Mouse (Mus musculus) midbrain, embryonic 14.5 days (tissue): ENCODE results near the gene Prss57. TPM values are rescaled to one million over a fixed set of nuclear protein-coding genes. Genes with fewer than 3 reads are reported as not detected.

ENCODE experiments used
- ATAC-seq: fragments of 200-750 bp; cut with Nextera tagmentation; 2 replicates; pipeline ENCODE4 v1.8.0; 2017; ENCODE audit warnings: moderate number of reproducible peaks, moderate library complexity; ENCODE audit not compliant: low FRiP score, low TSS enrichment
- DNase-seq: peaks from one replicate; pipeline ENCODE4 v3.0.0-alpha.2; 2015
- H3K27ac ChIP-seq: fragments of 300-500 bp; sonication (generic); replicated peaks from 2 replicates; pipeline ENCODE4 v1.5.1; 2014; ENCODE audit warnings: mild to moderate bottlenecking, low read depth, low read length, moderate library complexity
- H3K27me3 ChIP-seq: fragments of 300-500 bp; sonication (generic); 2 replicates; pipeline ENCODE4 v1.6.1; 2014; ENCODE audit warnings: low read length, control low read depth, mixed read lengths; ENCODE audit not compliant: control insufficient read depth, insufficient read depth
- H3K36me3 ChIP-seq: fragments of 300-500 bp; sonication (generic); 2 replicates; pipeline ENCODE4 v1.6.1; 2014; ENCODE audit warnings: low read length, control low read depth; ENCODE audit not compliant: control insufficient read depth, insufficient read depth
- H3K4me1 ChIP-seq: fragments of 300-500 bp; sonication (generic); 2 replicates; pipeline ENCODE4 v1.6.1; 2014; ENCODE audit warnings: mild to moderate bottlenecking, antibody characterized with exemption, low read length, control low read depth; ENCODE audit not compliant: control insufficient read depth, insufficient read depth
- H3K4me2 ChIP-seq: fragments of 300-500 bp; sonication (generic); 2 replicates; pipeline ENCODE4 v1.6.1; 2014; ENCODE audit warnings: mild to moderate bottlenecking, low read length, moderate library complexity
- H3K4me3 ChIP-seq: fragments of 300-500 bp; sonication (generic); replicated peaks from 2 replicates; pipeline ENCODE4 v1.5.1; 2014; ENCODE audit warnings: low read depth, low read length
- H3K9ac ChIP-seq: fragments of 300-500 bp; sonication (generic); replicated peaks from 2 replicates; pipeline ENCODE4 v1.6.1; 2014; ENCODE audit warnings: mild to moderate bottlenecking, low read length, moderate library complexity
- H3K9me3 ChIP-seq: fragments of 300-500 bp; sonication (generic); 2 replicates; pipeline ENCODE4 v1.6.1; 2016; ENCODE audit warnings: low read length, control low read depth, mixed read lengths; ENCODE audit not compliant: control insufficient read depth
- WGBS: fragments of 180-500 bp; shearing (Covaris S2); extraction: QIAGEN DNeasy Blood & Tissue Kit; methylation state at CpG from one replicate; pipeline ENCODE4 v1.1.7; 2014; 5-methylcytosine and 5-hydroxymethylcytosine counted together
- polyA plus RNA-seq: library from polyadenylated mRNA; unstranded; fragments of >200 nt; fragmentation: Nextera tagmentation; extraction: Ambion mirVana; gene quantifications from 2 replicates; pipeline ENCODE4 v1.2.1, GENCODE M21; 2014

The Prss57 gene
- polyA plus RNA-seq, 1 experiment from 2014 or later: 0.30 TPM

DNA sequence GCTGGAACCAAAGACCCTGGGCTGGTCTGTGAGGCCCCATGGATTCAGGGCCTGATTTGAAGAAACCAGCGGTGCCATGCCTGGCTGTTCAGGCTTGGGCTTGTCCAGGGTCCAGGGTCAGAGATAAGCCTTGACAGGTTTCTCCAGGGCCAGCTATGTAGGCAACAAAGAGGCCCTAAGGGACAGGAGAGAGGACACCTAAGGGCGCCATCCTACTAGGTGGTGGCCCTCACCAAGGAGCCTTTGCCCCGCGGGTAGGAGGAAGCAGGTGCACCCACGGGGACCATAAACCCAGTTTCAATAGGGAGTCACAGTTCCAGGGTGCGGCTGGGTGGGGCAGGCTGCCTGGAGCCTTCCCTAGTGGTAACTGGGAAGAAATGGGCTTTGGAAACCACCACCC is 32.2 kb upstream of the Prss57 start:
- Histone ChIP-seq H3K4me2 (no peak overlapping the region), H3K27ac (no peak overlapping the region), H3K9ac (no peak overlapping the region), H3K4me1 (no peaks in the 10 kb centered on the region), H3K27me3 (no peaks in the 10 kb centered on the region), H3K4me3 (no peak overlapping the region), H3K36me3 (peaks cover 29% of the 10 kb centered on the region), H3K9me3 (no peaks in the 10 kb centered on the region)
- 77% methylated on average over 6 of the region's 6 CpGs for WGBS
- DNase-seq (no peak), ATAC-seq (no peak)

GRCm38 (mm10) chr10:79822372-79822771 is 31.6 kb upstream of the Prss57 start:
- H3K4me2 ChIP-seq: no peak overlapping the region
- no peak for DNase-seq
- H3K9ac ChIP-seq: 0 out of 2 replicates have a peak overlapping the region, but pooled peaks have one; percentile 12
- no peak for ATAC-seq
- no peak overlapping the region for H3K27ac ChIP-seq
- H3K4me1 ChIP-seq: no peaks in the 10 kb centered on the region
- H3K4me3 ChIP-seq: no peak overlapping the region
- WGBS: 34% methylated on average over 17 of the region's 17 CpGs
- no peaks in the 10 kb centered on the region for H3K27me3 ChIP-seq
- H3K36me3 ChIP-seq: peaks cover 32% of the 10 kb centered on the region
- no peaks in the 10 kb centered on the region for H3K9me3 ChIP-seq

DNA sequence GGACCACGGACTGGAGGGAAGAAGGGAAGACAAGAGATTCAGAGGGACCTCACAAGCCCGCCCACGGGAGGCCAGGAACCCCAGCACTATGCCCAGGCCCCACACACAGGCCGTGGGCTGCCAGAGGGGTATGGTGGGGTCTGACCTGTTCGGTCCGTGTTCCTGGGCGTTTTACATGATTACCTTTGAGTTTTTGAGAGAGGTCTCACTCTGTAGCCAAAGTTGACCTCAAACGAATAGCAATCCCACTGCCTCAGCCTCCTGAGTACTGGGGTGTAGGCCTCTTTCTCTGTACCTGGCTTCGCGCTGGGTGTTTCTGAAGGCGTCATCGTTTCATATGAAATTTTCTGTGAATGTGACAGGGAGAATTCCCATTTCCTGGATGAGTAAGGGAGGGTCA is 31.0 kb upstream of the Prss57 start:
- Histone ChIP-seq H3K9ac (no peak overlapping the region), H3K36me3 (peaks cover 37% of the 10 kb centered on the region), H3K4me3 (no peak overlapping the region), H3K27me3 (no peaks in the 10 kb centered on the region), H3K27ac (no peak overlapping the region), H3K9me3 (no peaks in the 10 kb centered on the region), H3K4me2 (no peak overlapping the region), H3K4me1 (no peaks in the 10 kb centered on the region)
- ATAC-seq: no peak
- WGBS: 93% methylated on average over 12 of the region's 12 CpGs
- DNase-seq: no peak

- Histone ChIP-seq H3K4me3 (no peak within 1 kb of the TSS), H3K4me1 (no peaks in the 10 kb centered on the region), H3K27ac (no peak within 1 kb of the TSS), H3K9ac (no peak within 1 kb of the TSS), H3K27me3 (no peaks in the 10 kb centered on the region), H3K36me3 (peaks cover 46% of the 10 kb centered on the region), H3K9me3 (no peaks in the 10 kb centered on the region), H3K4me2 (no peak within 1 kb of the TSS)
- no peak for DNase-seq
- WGBS: 70% methylated on average over 11 of the region's 11 CpGs
- ATAC-seq: no peak
Observed at GRCm38 (mm10) chr10:79820782-79821181, 30.0 kb upstream of the Prss57 start, which contains the start of gene Misp. Gene Misp, plus strand, starts transcription at chr10:79820989.

- no peaks in the 10 kb centered on the region for H3K4me1 ChIP-seq
- DNase-seq (no peak), ATAC-seq (no peak)
- H3K36me3 ChIP-seq: peaks cover 51% of the 10 kb centered on the region
- H3K9ac ChIP-seq: no peak overlapping the region
- H3K4me3 ChIP-seq: no peak overlapping the region
- H3K27ac ChIP-seq: no peak overlapping the region
- WGBS: 87% methylated on average over 8 of the region's 8 CpGs
- no peaks in the 10 kb centered on the region for H3K27me3 ChIP-seq
- no peaks in the 10 kb centered on the region for H3K9me3 ChIP-seq
- H3K4me2 ChIP-seq: no peak overlapping the region
Observed at GRCm38 (mm10) chr10:79820277-79820676, 29.5 kb upstream of the Prss57 start.

- H3K4me1 ChIP-seq: no peaks in the 10 kb centered on the region
- no peak overlapping the region for H3K4me2 ChIP-seq
- ATAC-seq (no peak), DNase-seq (no peak)
- H3K27me3 ChIP-seq: no peaks in the 10 kb centered on the region
- H3K27ac ChIP-seq: no peak overlapping the region
- no peak overlapping the region for H3K9ac ChIP-seq
- peaks cover 58% of the 10 kb centered on the region for H3K36me3 ChIP-seq
- WGBS: 91% methylated on average over 17 of the region's 17 CpGs
- H3K4me3 ChIP-seq: no peak overlapping the region
- H3K9me3 ChIP-seq: no peaks in the 10 kb centered on the region
Observed at GRCm38 (mm10) chr10:79819606-79820005, 28.8 kb upstream of the Prss57 start.

- Histone ChIP-seq H3K27me3 (no peaks in the 10 kb centered on the region), H3K4me3 (no peak overlapping the region), H3K36me3 (peaks cover 60% of the 10 kb centered on the region), H3K27ac (0 out of 2 replicates have a peak overlapping the region, but pooled peaks have one; percentile 13), H3K9me3 (no peaks in the 10 kb centered on the region), H3K9ac (no peak overlapping the region), H3K4me1 (no peaks in the 10 kb centered on the region), H3K4me2 (no peak overlapping the region)
- WGBS: 61% methylated on average over 4 of the region's 4 CpGs
- ATAC-seq (no peak), DNase-seq (no peak)
Observed at GRCm38 (mm10) chr10:79818225-79818624, 27.5 kb upstream of the Prss57 start.

DNA sequence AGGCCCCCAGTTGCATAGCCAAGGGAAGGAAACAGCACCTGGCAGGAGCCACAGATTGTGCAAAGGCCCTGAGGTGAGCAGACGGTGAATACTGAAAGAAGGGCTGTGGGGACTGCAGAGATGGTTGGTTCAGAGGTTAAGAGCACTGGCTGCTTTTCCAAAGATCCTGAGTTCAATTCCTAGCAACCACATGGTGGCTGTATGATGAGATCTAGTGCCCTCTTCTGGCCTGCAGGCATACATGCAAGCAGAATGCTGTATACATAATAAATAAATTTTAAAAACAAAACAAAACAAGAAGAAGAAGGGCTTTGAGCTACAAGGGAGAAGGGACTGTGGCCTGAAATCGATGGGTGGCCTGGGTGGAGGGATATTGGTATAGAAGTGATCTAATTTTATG is 26.4 kb upstream of the Prss57 start:
- ATAC-seq (no peak), DNase-seq (no peak)
- Histone ChIP-seq H3K36me3 (peaks cover 68% of the 10 kb centered on the region), H3K9me3 (no peaks in the 10 kb centered on the region), H3K4me2 (no peak overlapping the region), H3K27ac (no peak overlapping the region), H3K4me1 (no peaks in the 10 kb centered on the region), H3K9ac (no peak overlapping the region), H3K27me3 (no peaks in the 10 kb centered on the region), H3K4me3 (no peak overlapping the region)
- WGBS: 81% methylated on average over 2 of the region's 2 CpGs

GRCm38 (mm10) chr10:79815671-79816494 is 25.1 kb upstream of the Prss57 start:
- H3K9me3 ChIP-seq: no peaks in the 10 kb centered on the region
- H3K36me3 ChIP-seq: peaks cover 79% of the 10 kb centered on the region
- WGBS: 86% methylated on average over 12 of the region's 12 CpGs
- no peak overlapping the region for H3K4me3 ChIP-seq
- H3K9ac ChIP-seq: no peak overlapping the region
- no peaks in the 10 kb centered on the region for H3K4me1 ChIP-seq
- DNase-seq (no peak), ATAC-seq (no peak)
- H3K27ac ChIP-seq: no peak overlapping the region
- no peaks in the 10 kb centered on the region for H3K27me3 ChIP-seq
- no peak overlapping the region for H3K4me2 ChIP-seq
